Mouse (Mus musculus) heart, embryonic 16.5 days (tissue): ENCODE measurements at regions not wholly inside any gene's neighbourhood (a gene's known extent, or its start where the extent isn't known, plus 50 kb on each side); places are given as distances from the start of the nearest gene placed in this dataset.
"Not testable (repeated sequence)": the region's sequence is repeated elsewhere in the genome, so short reads cannot be mapped to it uniquely, and the experiment has no call there.

Source experiments
- ATAC-seq: fragments of 200-750 bp; cut with Nextera tagmentation; replicated peaks from 2 replicates; pipeline ENCODE4 v1.8.0; 2017; ENCODE audit warnings: moderate number of reproducible peaks; ENCODE audit not compliant: insufficient read depth, low FRiP score; ENCODE audit errors: extremely low read depth
- H3K27ac ChIP-seq: fragments of 300-500 bp; sonication (generic); 2 replicates; pipeline ENCODE4 v1.5.1; 2014; ENCODE audit warnings: mild to moderate bottlenecking, low read length, control low read depth, moderate library complexity
- H3K27me3 ChIP-seq: fragments of 300-500 bp; sonication (generic); 2 replicates; pipeline ENCODE4 v1.6.1; 2014; ENCODE audit warnings: low read length, mixed read lengths; ENCODE audit not compliant: control insufficient read depth, insufficient read depth
- H3K36me3 ChIP-seq: fragments of 300-500 bp; sonication (generic); 2 replicates; pipeline ENCODE4 v1.6.1; 2014; ENCODE audit not compliant: control insufficient read depth, insufficient read depth
- H3K4me1 ChIP-seq: fragments of 300-500 bp; sonication (generic); 2 replicates; pipeline ENCODE4 v1.6.1; 2014; ENCODE audit warnings: low read length, mixed read lengths; ENCODE audit not compliant: control insufficient read depth, insufficient read depth
- H3K4me2 ChIP-seq: fragments of 300-500 bp; sonication (generic); 2 replicates; pipeline ENCODE4 v1.6.1; 2014; ENCODE audit warnings: low read depth, mild to moderate bottlenecking, control low read depth, low read length
- H3K4me3 ChIP-seq: fragments of 300-500 bp; sonication (generic); 2 replicates; pipeline ENCODE4 v1.5.1; 2014; ENCODE audit warnings: mild to moderate bottlenecking, control low read depth, low read length
- H3K9ac ChIP-seq: fragments of 300-500 bp; sonication (generic); 2 replicates; pipeline ENCODE4 v1.6.1; 2014; ENCODE audit warnings: low read length, control low read depth
- H3K9me3 ChIP-seq: fragments of 300-500 bp; sonication (generic); replicated peaks from 2 replicates; pipeline ENCODE4 v1.6.1; 2016; ENCODE audit warnings: low read length; ENCODE audit not compliant: control insufficient read depth
- WGBS: fragments of 180-500 bp; shearing (Covaris S2); extraction: QIAGEN DNeasy Blood & Tissue Kit; methylation state at CpG from one replicate; pipeline ENCODE4 v1.1.7; 2014; 5-methylcytosine and 5-hydroxymethylcytosine counted together

- no peak for ATAC-seq
- Histone ChIP-seq H3K4me1 (no peaks in the 10 kb centered on the region), H3K36me3 (no peaks in the 10 kb centered on the region), H3K4me3 (no peak overlapping the region), H3K9ac (no peak overlapping the region), H3K9me3 (no peaks in the 10 kb centered on the region), H3K4me2 (no peak overlapping the region), H3K27ac (no peak overlapping the region), H3K27me3 (no peaks in the 10 kb centered on the region)
- WGBS, result 39% methylated on average over 3 of the region's 3 CpGs
These were observed 628.9 kb downstream of the Pla2g4a start for GRCm38 (mm10) chr1:149332239-149332638.

GRCm38 (mm10) chr1:149327171-149327570 is 633.9 kb downstream of the Pla2g4a start:
- H3K27ac ChIP-seq, result no peak overlapping the region
- ATAC-seq, result no peak
- H3K36me3 ChIP-seq, result no peaks in the 10 kb centered on the region
- no peaks in the 10 kb centered on the region for H3K4me1 ChIP-seq
- 60% methylated on average over 3 of the region's 3 CpGs for WGBS
- no peaks in the 10 kb centered on the region for H3K27me3 ChIP-seq
- no peaks in the 10 kb centered on the region for H3K9me3 ChIP-seq
- H3K9ac ChIP-seq, result no peak overlapping the region
- H3K4me2 ChIP-seq, result no peak overlapping the region
- no peak overlapping the region for H3K4me3 ChIP-seq

- no peak overlapping the region for H3K9ac ChIP-seq
- no peak overlapping the region for H3K4me3 ChIP-seq
- H3K27ac ChIP-seq, result no peak overlapping the region
- no peaks in the 10 kb centered on the region for H3K4me1 ChIP-seq
- no peaks in the 10 kb centered on the region for H3K9me3 ChIP-seq
- H3K36me3 ChIP-seq, result no peaks in the 10 kb centered on the region
- WGBS, result 61% methylated on average over 1 of the region's 1 CpGs
- ATAC-seq, result no peak
- no peaks in the 10 kb centered on the region for H3K27me3 ChIP-seq
- H3K4me2 ChIP-seq, result no peak overlapping the region
These were observed 638.0 kb downstream of the Pla2g4a start for GRCm38 (mm10) chr1:149323095-149323494.

GRCm38 (mm10) chr1:149289725-149290124 is 671.4 kb downstream of the Pla2g4a start:
- Histone ChIP-seq H3K4me2 (no peak overlapping the region), H3K27me3 (no peaks in the 10 kb centered on the region), H3K4me1 (no peaks in the 10 kb centered on the region), H3K4me3 (no peak overlapping the region), H3K9ac (no peak overlapping the region), H3K9me3 (no peaks in the 10 kb centered on the region), H3K27ac (no peak overlapping the region), H3K36me3 (no peaks in the 10 kb centered on the region)
- no peak for ATAC-seq
- WGBS, result 86% methylated on average over 1 of the region's 1 CpGs

- no peak overlapping the region for H3K9ac ChIP-seq
- no peak for ATAC-seq
- no peak overlapping the region for H3K4me2 ChIP-seq
- no peaks in the 10 kb centered on the region for H3K36me3 ChIP-seq
- H3K4me1 ChIP-seq, result no peaks in the 10 kb centered on the region
- H3K27me3 ChIP-seq, result no peaks in the 10 kb centered on the region
- no peak overlapping the region for H3K27ac ChIP-seq
- no peak overlapping the region for H3K4me3 ChIP-seq
- no peaks in the 10 kb centered on the region for H3K9me3 ChIP-seq
- 87% methylated on average over 1 of the region's 1 CpGs for WGBS
These were observed 686.2 kb downstream of the Pla2g4a start for GRCm38 (mm10) chr1:149274932-149275331.

GRCm38 (mm10) chr1:149256866-149257265 is 704.2 kb downstream of the Pla2g4a start:
- Histone ChIP-seq H3K4me3 (no peak overlapping the region), H3K9me3 (no peaks in the 10 kb centered on the region), H3K9ac (no peak overlapping the region), H3K27ac (no peak overlapping the region), H3K4me2 (no peak overlapping the region), H3K4me1 (no peaks in the 10 kb centered on the region), H3K36me3 (no peaks in the 10 kb centered on the region), H3K27me3 (no peaks in the 10 kb centered on the region)
- ATAC-seq, result no peak
- 73% methylated on average over 3 of the region's 3 CpGs for WGBS

- H3K36me3 ChIP-seq, result no peaks in the 10 kb centered on the region
- no peak overlapping the region for H3K27ac ChIP-seq
- WGBS, result 36% methylated on average over 4 of the region's 4 CpGs
- H3K4me3 ChIP-seq, result no peak overlapping the region
- no peaks in the 10 kb centered on the region for H3K4me1 ChIP-seq
- no peak overlapping the region for H3K4me2 ChIP-seq
- no peak for ATAC-seq
- H3K9me3 ChIP-seq, result no peaks in the 10 kb centered on the region
- no peak overlapping the region for H3K9ac ChIP-seq
- no peaks in the 10 kb centered on the region for H3K27me3 ChIP-seq
These were observed 706.9 kb downstream of the Pla2g4a start for GRCm38 (mm10) chr1:149254141-149254540.

- no peaks in the 10 kb centered on the region for H3K27me3 ChIP-seq
- H3K36me3 ChIP-seq, result no peaks in the 10 kb centered on the region
- H3K4me3 ChIP-seq, result no peak overlapping the region
- H3K27ac ChIP-seq, result no peak overlapping the region
- 57% methylated on average over 1 of the region's 1 CpGs for WGBS
- no peak overlapping the region for H3K4me2 ChIP-seq
- no peak for ATAC-seq
- no peaks in the 10 kb centered on the region for H3K4me1 ChIP-seq
- no peak overlapping the region for H3K9ac ChIP-seq
- H3K9me3 ChIP-seq, result no peaks in the 10 kb centered on the region
These were observed 722.6 kb downstream of the Pla2g4a start for GRCm38 (mm10) chr1:149238329-149239015.

- H3K36me3 ChIP-seq, H3K4me2 ChIP-seq, H3K9me3 ChIP-seq, H3K4me1 ChIP-seq, ATAC-seq, H3K27ac ChIP-seq, H3K4me3 ChIP-seq, H3K9ac ChIP-seq, H3K27me3 ChIP-seq: not testable (repeated sequence)
- WGBS, result 86% methylated on average over 1 of the region's 1 CpGs
These were observed 733.9 kb downstream of the Pla2g4a start for GRCm38 (mm10) chr1:149227170-149227569.
